Mouse (Mus musculus): ENCODE data around the gene Adamtsl2. TPM values are rescaled to one million over a fixed set of nuclear protein-coding genes. Genes with fewer than 3 reads are reported as not detected.

Adamtsl2 gene
- polyA plus RNA-seq, 1 experiment, result 0.04 TPM

DNA sequence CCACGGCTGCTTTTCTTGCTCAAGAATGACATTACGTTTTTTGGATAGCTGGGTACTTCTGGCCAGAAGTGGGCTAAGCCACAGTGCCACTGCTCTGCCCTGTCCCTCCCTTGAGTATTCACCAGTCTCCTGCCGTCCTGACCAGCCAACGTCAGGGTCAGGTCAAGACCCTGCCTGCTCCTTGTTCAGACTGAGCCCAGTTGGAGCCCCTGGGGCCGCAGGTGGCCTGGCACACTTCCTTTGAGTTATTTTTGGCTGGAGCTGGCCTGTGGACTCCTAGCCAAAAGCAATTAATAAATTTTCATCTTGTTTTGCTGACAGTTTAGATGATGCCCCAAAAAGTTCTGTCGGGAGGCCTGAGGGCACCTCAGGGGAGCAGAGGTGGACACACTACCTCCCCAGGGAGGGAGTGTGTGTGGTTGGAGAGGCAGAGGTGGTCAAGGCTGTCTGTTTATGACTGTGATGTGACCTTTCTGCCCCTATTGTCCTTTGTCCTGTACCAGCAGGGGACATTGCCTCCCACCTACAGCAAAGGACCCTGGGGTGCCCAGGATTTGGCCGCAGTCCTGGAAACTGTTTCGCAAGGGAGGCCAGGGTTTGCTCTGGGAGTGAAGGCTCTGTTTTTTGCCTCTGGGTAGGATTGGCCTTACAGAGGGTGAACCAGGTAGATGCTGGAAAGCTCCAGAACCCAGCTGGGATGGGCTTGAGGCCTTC lies 36.9 kb upstream of the Adamtsl2 start:
- H3K27me3 ChIP-seq (ENCODE audit: control insufficient read depth, insufficient read depth, insufficient read length), result peaks cover 53% of the 10 kb centered on the region
- H3K79me2 ChIP-seq (ENCODE audit: control insufficient read depth, insufficient read depth), result no peaks in the 10 kb centered on the region
- H3K4me3 ChIP-seq (ENCODE audit: insufficient read depth, poor library complexity, severe bottlenecking), result no peak overlapping the region
- no peak for TF ChIP-seq CEBPB (IDR thresholded peaks at IDR 0.05; ENCODE audit: low read depth)
- TF ChIP-seq CTCF (IDR thresholded peaks at IDR 0.05; ENCODE audit: control insufficient read depth, insufficient read depth, insufficient read length), result no peak
- TF ChIP-seq FOSL1 (IDR thresholded peaks at IDR 0.05; ENCODE audit: insufficient read depth, low read length, poor library complexity, severe bottlenecking), result no peak
- no peak for TF ChIP-seq MYOD1 (IDR thresholded peaks at IDR 0.05; ENCODE audit: control insufficient read depth, insufficient read length, low read depth)
- no peak overlapping the region for H3ac ChIP-seq (ENCODE audit: control insufficient read depth, insufficient read length, low read depth)
- no peaks in the 10 kb centered on the region for H3K36me3 ChIP-seq (ENCODE audit: control insufficient read depth, insufficient read depth)
- no peaks in the 10 kb centered on the region for H3K79me3 ChIP-seq (ENCODE audit: low read depth)

GRCm38 (mm10) chr2:27043461-27043860 lies 35.7 kb upstream of the Adamtsl2 start:
- Histone ChIP-seq H3K27me3 (ENCODE audit: control insufficient read depth, insufficient read depth, insufficient read length) (peaks cover 61% of the 10 kb centered on the region), H3K4me3 (ENCODE audit: insufficient read depth, poor library complexity, severe bottlenecking) (no peak overlapping the region), H3K79me2 (ENCODE audit: control insufficient read depth, insufficient read depth) (no peaks in the 10 kb centered on the region), H3ac (ENCODE audit: control insufficient read depth, insufficient read length, low read depth) (no peak overlapping the region), H3K36me3 (ENCODE audit: control insufficient read depth, insufficient read depth) (no peaks in the 10 kb centered on the region), H3K79me3 (ENCODE audit: low read depth) (no peaks in the 10 kb centered on the region)
- TF ChIP-seq CEBPB (IDR thresholded peaks at IDR 0.05; ENCODE audit: low read depth) (no peak), CTCF (IDR thresholded peaks at IDR 0.05; ENCODE audit: control insufficient read depth, insufficient read depth, insufficient read length) (peak; percentile 88)

- Histone ChIP-seq H3K36me3 (ENCODE audit: control insufficient read depth, insufficient read depth) (no peaks in the 10 kb centered on the region), H3K79me2 (ENCODE audit: control insufficient read depth, insufficient read depth) (no peaks in the 10 kb centered on the region), H3K4me3 (ENCODE audit: insufficient read depth, poor library complexity, severe bottlenecking) (no peak overlapping the region), H3ac (ENCODE audit: control insufficient read depth, insufficient read length, low read depth) (no peak overlapping the region), H3K79me3 (ENCODE audit: low read depth) (no peaks in the 10 kb centered on the region), H3K27me3 (ENCODE audit: control insufficient read depth, insufficient read depth, insufficient read length) (peaks cover 65% of the 10 kb centered on the region)
- TF ChIP-seq MYOG (IDR thresholded peaks at IDR 0.05; ENCODE audit: control insufficient read depth, extremely low read depth, insufficient read length), result no peak
- TF ChIP-seq FOSL1 (IDR thresholded peaks at IDR 0.05; ENCODE audit: insufficient read depth, low read length, poor library complexity, severe bottlenecking), result no peak
- TF ChIP-seq MYOD1 (IDR thresholded peaks at IDR 0.05; ENCODE audit: control insufficient read depth, insufficient read length, low read depth), result no peak
- TF ChIP-seq CEBPB (IDR thresholded peaks at IDR 0.05; ENCODE audit: low read depth), result no peak
- no peak for TF ChIP-seq MAX (IDR thresholded peaks at IDR 0.05)
Observed at GRCm38 (mm10) chr2:27044166-27044565, 35.0 kb upstream of the Adamtsl2 start.

DNA sequence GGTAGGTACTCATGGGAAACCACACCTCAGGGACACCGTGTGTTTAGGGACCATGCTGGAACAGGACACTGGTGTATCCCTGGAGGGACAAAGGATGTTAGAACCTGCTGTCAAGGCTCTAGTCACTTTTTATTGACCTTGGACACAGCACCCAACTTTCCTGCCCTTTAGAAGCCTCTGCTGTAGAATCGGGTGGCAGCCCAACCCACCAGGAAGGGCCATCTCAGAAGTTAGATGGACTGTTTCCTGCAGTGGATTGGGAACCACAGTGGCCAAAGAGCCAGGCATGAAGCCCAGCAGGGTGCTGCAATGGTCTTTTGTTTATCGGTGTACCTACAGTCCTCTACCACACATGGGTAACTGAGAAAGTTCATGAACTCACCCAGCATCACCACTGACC lies 34.5 kb upstream of the Adamtsl2 start:
- TF ChIP-seq USF1 (IDR thresholded peaks at IDR 0.05; ENCODE audit: low read depth), result no peak
- Histone ChIP-seq H3K27me3 (ENCODE audit: control insufficient read depth, insufficient read depth, insufficient read length) (peaks cover 70% of the 10 kb centered on the region), H3K79me2 (ENCODE audit: control insufficient read depth, insufficient read depth) (no peaks in the 10 kb centered on the region), H3K36me3 (ENCODE audit: control insufficient read depth, insufficient read depth) (no peaks in the 10 kb centered on the region), H3K79me3 (ENCODE audit: low read depth) (no peaks in the 10 kb centered on the region), H3K4me3 (ENCODE audit: insufficient read depth, poor library complexity, severe bottlenecking) (no peak overlapping the region), H3ac (ENCODE audit: control insufficient read depth, insufficient read length, low read depth) (no peak overlapping the region)

- Histone ChIP-seq H3K79me3 (ENCODE audit: low read depth) (no peaks in the 10 kb centered on the region), H3ac (ENCODE audit: control insufficient read depth, insufficient read length, low read depth) (no peak overlapping the region), H3K27me3 (ENCODE audit: control insufficient read depth, insufficient read depth, insufficient read length) (peaks cover 63% of the 10 kb centered on the region), H3K79me2 (ENCODE audit: control insufficient read depth, insufficient read depth) (no peaks in the 10 kb centered on the region), H3K36me3 (ENCODE audit: control insufficient read depth, insufficient read depth) (no peaks in the 10 kb centered on the region), H3K4me3 (ENCODE audit: insufficient read depth, poor library complexity, severe bottlenecking) (no peak overlapping the region)
- no peak for TF ChIP-seq CEBPB (IDR thresholded peaks at IDR 0.05; ENCODE audit: low read depth)
- TF ChIP-seq MYOD1 (IDR thresholded peaks at IDR 0.05; ENCODE audit: control insufficient read depth, insufficient read length, low read depth), result no peak
- no peak for TF ChIP-seq USF1 (IDR thresholded peaks at IDR 0.05; ENCODE audit: low read depth)
- no peak for TF ChIP-seq FOSL1 (IDR thresholded peaks at IDR 0.05; ENCODE audit: insufficient read depth, low read length, poor library complexity, severe bottlenecking)
- TF ChIP-seq MYOG (IDR thresholded peaks at IDR 0.05; ENCODE audit: control insufficient read depth, extremely low read depth, insufficient read length), result no peak
- no peak for TF ChIP-seq MAX (IDR thresholded peaks at IDR 0.05)
- no peak for TF ChIP-seq CTCF (IDR thresholded peaks at IDR 0.05; ENCODE audit: control insufficient read depth, insufficient read depth, insufficient read length)
Observed at GRCm38 (mm10) chr2:27045979-27046770, 33.0 kb upstream of the Adamtsl2 start.

GRCm38 (mm10) chr2:27049408-27049807 lies 29.8 kb upstream of the Adamtsl2 start:
- H3K79me3 ChIP-seq (ENCODE audit: low read depth), result no peaks in the 10 kb centered on the region
- peaks cover 56% of the 10 kb centered on the region for H3K27me3 ChIP-seq (ENCODE audit: control insufficient read depth, insufficient read depth, insufficient read length)
- no peak overlapping the region for H3ac ChIP-seq (ENCODE audit: control insufficient read depth, insufficient read length, low read depth)
- H3K4me3 ChIP-seq (ENCODE audit: insufficient read depth, poor library complexity, severe bottlenecking), result no peak overlapping the region
- no peaks in the 10 kb centered on the region for H3K36me3 ChIP-seq (ENCODE audit: control insufficient read depth, insufficient read depth)
- no peaks in the 10 kb centered on the region for H3K79me2 ChIP-seq (ENCODE audit: control insufficient read depth, insufficient read depth)
- TF ChIP-seq MYOD1 (IDR thresholded peaks at IDR 0.05; ENCODE audit: control insufficient read depth, insufficient read length, low read depth) (no peak), CTCF (IDR thresholded peaks at IDR 0.05; ENCODE audit: control insufficient read depth, insufficient read depth, insufficient read length) (no peak), USF1 (IDR thresholded peaks at IDR 0.05; ENCODE audit: low read depth) (no peak), MYOG (IDR thresholded peaks at IDR 0.05; ENCODE audit: control insufficient read depth, extremely low read depth, insufficient read length) (no peak), MAX (IDR thresholded peaks at IDR 0.05) (no peak), FOSL1 (IDR thresholded peaks at IDR 0.05; ENCODE audit: insufficient read depth, low read length, poor library complexity, severe bottlenecking) (no peak), CEBPB (IDR thresholded peaks at IDR 0.05; ENCODE audit: low read depth) (no peak)
